Mouse (Mus musculus): Measurements from ENCODE around the gene Zc3h14. TPM values are rescaled to one million over a fixed set of nuclear protein-coding genes. Genes with fewer than 3 reads are reported as not detected.

Gene Zc3h14
- polyA plus RNA-seq, 1 experiment from 2014 or later: 119 TPM

DNA sequence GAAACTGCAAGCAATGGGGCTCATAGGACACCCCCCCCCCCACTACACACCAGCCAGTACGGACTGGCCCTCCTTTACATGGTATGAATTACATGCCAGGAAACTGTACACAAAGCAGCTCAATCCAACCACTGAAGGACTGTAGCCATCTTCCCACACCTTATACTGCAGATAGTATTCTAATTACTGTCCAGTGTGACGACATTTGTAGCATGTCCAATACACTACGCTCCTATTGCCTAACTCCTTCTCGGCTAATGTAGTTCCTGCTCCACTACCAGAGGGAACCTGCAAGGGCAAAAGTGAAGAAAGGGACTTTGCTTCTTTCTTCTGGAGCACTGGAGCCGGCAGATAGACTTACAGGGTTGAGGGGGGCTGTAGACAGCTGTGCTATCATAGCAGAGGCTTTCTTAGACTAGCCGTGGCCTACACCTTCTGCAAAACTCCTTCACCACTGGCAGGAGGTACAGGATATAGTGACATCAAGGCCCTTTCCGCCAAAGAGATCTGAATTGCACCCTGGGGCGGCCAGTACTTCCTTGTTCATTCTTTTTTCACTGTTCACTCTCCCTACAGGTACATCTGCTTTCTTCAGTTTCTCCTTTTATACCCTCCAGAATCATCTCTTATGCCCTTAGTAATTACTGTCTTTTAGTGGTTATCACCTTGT, 86.3 kb downstream of the Zc3h14 start:
- no peaks in the 10 kb centered on the region for H3K9me3 ChIP-seq (ENCODE audit: low read length)
- no peaks in the 10 kb centered on the region for H3K27me3 ChIP-seq (ENCODE audit: insufficient read depth, low read length)
- H3K4me3 ChIP-seq (ENCODE audit: low read length): no peak overlapping the region
- 89% methylated on average over 8 of the region's 8 CpGs for WGBS
- H3K27ac ChIP-seq (ENCODE audit: low read length): no peak overlapping the region
- H3K4me2 ChIP-seq (replicated peaks; ENCODE audit: low read depth, low read length): no peak overlapping the region
- no peak for ATAC-seq (ENCODE audit: low FRiP score, low TSS enrichment)
- no peak overlapping the region for H3K9ac ChIP-seq (replicated peaks; ENCODE audit: low read length)
- H3K4me1 ChIP-seq (ENCODE audit: insufficient read depth, low read length): no peaks in the 10 kb centered on the region
- H3K36me3 ChIP-seq (ENCODE audit: insufficient read depth, low read length): no peaks in the 10 kb centered on the region

DNA sequence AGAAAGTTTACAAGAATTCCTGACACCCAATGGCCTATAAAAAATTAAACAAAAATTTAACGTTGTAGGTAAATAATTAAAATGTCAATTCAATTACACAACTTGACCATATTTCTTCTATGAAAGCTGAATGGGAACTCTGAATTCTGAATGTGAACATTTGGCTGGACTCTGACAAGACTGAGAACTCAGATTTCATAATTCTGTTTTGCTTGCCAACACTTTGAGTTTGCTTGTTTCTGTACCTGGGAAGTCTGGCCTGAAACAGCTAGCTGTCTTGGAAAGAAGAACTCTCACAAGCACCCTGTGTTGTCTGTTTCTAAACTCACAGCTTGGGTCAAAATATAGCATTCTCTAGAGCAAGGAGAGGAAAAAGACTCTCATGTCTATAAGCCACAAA, 87.1 kb downstream of the Zc3h14 start:
- Histone ChIP-seq H3K27ac (ENCODE audit: low read length) (no peak overlapping the region), H3K4me1 (ENCODE audit: insufficient read depth, low read length) (no peaks in the 10 kb centered on the region), H3K4me3 (ENCODE audit: low read length) (no peak overlapping the region), H3K36me3 (ENCODE audit: insufficient read depth, low read length) (no peaks in the 10 kb centered on the region), H3K4me2 (replicated peaks; ENCODE audit: low read depth, low read length) (no peak overlapping the region), H3K27me3 (ENCODE audit: insufficient read depth, low read length) (no peaks in the 10 kb centered on the region), H3K9ac (replicated peaks; ENCODE audit: low read length) (no peak overlapping the region), H3K9me3 (ENCODE audit: low read length) (no peaks in the 10 kb centered on the region)
- no peak for ATAC-seq (ENCODE audit: low FRiP score, low TSS enrichment)
- 67% methylated on average over 1 of the region's 1 CpGs for WGBS

DNA sequence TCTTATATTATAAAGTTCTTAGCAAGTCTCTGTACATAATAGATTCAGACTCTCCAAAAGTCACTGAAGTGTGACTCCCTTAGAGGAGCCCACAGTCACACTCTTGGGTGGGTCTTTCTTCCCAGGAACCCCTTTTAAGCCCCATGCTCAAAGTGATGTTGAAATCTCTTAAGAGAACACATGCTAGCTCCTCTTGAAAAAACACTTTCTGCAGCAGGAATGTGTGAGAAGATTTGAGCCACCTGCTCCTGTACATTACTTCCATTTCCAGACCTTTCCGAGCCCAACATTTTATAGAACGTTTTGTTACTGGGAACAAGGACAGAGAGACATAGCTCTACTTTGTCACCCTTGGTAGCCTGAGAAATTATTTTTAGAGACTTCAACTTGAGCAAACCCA, 88.1 kb downstream of the Zc3h14 start:
- Histone ChIP-seq H3K4me3 (ENCODE audit: low read length) (no peak overlapping the region), H3K27ac (ENCODE audit: low read length) (no peak overlapping the region), H3K27me3 (ENCODE audit: insufficient read depth, low read length) (no peaks in the 10 kb centered on the region), H3K4me2 (replicated peaks; ENCODE audit: low read depth, low read length) (no peak overlapping the region), H3K9ac (replicated peaks; ENCODE audit: low read length) (no peak overlapping the region), H3K9me3 (ENCODE audit: low read length) (no peaks in the 10 kb centered on the region), H3K4me1 (ENCODE audit: insufficient read depth, low read length) (no peaks in the 10 kb centered on the region), H3K36me3 (ENCODE audit: insufficient read depth, low read length) (no peaks in the 10 kb centered on the region)
- no peak for ATAC-seq (ENCODE audit: low FRiP score, low TSS enrichment)
- 79% methylated on average over 2 of the region's 2 CpGs for WGBS

DNA sequence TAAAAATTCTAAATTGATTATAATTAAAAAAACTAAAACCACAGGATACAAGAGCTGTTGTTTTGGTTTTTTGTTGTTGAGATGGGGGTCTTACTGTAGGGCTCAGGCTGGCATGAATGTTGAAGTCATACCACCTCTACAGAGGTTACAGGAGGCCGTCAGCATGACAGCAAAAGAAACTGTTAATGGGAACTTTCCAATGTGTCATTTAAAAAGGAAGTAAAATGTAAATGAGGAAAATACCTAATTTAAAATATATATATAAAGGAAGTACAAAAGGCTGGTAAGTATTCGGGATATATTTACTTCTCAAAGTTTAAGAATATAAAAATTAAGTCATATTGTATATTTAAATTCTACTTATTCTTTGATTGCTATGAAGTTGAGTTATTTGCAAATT, 88.7 kb downstream of the Zc3h14 start:
- Histone ChIP-seq H3K27ac (ENCODE audit: low read length) (no peak overlapping the region), H3K9me3 (ENCODE audit: low read length) (no peaks in the 10 kb centered on the region), H3K4me2 (replicated peaks; ENCODE audit: low read depth, low read length) (no peak overlapping the region), H3K36me3 (ENCODE audit: insufficient read depth, low read length) (no peaks in the 10 kb centered on the region), H3K9ac (replicated peaks; ENCODE audit: low read length) (no peak overlapping the region), H3K27me3 (ENCODE audit: insufficient read depth, low read length) (no peaks in the 10 kb centered on the region), H3K4me1 (ENCODE audit: insufficient read depth, low read length) (no peaks in the 10 kb centered on the region), H3K4me3 (ENCODE audit: low read length) (no peak overlapping the region)
- ATAC-seq (ENCODE audit: low FRiP score, low TSS enrichment): no peak
- WGBS: 95% methylated on average over 2 of the region's 2 CpGs

Other genes starting within 250 kb of the Zc3h14 start
- gene Kcnk10, start 168.7 kb upstream of the Zc3h14 start, polyA plus RNA-seq (2015; fragmentation: Nextera tagmentation; extraction: Ambion mirVana): 1.0 and 1.6 TPM in 2 replicates
- 14.7 and 20.0 TPM in 2 replicates for gene Spata7, start 118.8 kb upstream of the Zc3h14 start, polyA plus RNA-seq (2015; fragmentation: Nextera tagmentation; extraction: Ambion mirVana)
- gene Ptpn21, start 9.6 kb upstream of the Zc3h14 start, polyA plus RNA-seq (2015; fragmentation: Nextera tagmentation; extraction: Ambion mirVana): 7.0 and 8.2 TPM in 2 replicates
- 3.4 and 5.0 TPM in 2 replicates for gene Eml5, start 154.5 kb downstream of the Zc3h14 start, polyA plus RNA-seq (2015; fragmentation: Nextera tagmentation; extraction: Ambion mirVana)
- gene Ttc8, start 173.6 kb downstream of the Zc3h14 start, polyA plus RNA-seq (2015; fragmentation: Nextera tagmentation; extraction: Ambion mirVana): 34.2 and 35.4 TPM in 2 replicates